Mouse (Mus musculus) thymus, postnatal 36 days (tissue): ENCODE measurements at regions not wholly inside any gene's neighbourhood (a gene's known extent, or its start where the extent isn't known, plus 50 kb on each side); places are given as distances from the start of the nearest gene placed in this dataset.

Experiments
- DNase-seq, 2 experiments: peaks; one replicate each; pipeline ENCODE4 v3.0.0; 2022; ENCODE audit warnings: mixed read lengths in 2 of 2

DNA sequence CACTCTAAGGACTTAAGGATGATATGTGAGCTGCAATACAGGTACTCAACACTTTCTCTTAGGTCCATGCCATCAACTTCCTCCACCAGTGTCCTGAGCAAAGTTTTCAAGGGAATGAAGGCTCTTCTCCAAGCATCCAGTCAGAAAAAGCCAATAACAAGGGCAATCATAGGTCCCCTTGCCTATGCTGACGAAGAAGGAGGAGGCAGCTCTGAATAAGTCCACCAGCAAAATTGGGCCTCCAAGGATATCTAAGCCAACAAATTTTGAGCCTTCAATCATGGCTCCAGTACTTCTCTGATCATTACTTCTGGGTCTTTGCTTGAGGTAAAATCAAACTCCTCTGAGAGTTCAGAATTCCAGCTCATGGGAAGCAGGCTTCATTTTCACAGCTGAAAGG, 293.1 kb downstream of the Snurf start:
- peak; percentile 1 to 2 for DNase-seq
